Mouse (Mus musculus) liver, embryonic 14.5 days (tissue): ENCODE results near the gene Smyd1. TPM values are rescaled to one million over a fixed set of nuclear protein-coding genes. Genes with fewer than 3 reads are reported as not detected.

Source experiments
- ATAC-seq: fragments of 200-750 bp; cut with Nextera tagmentation; 2 replicates; pipeline ENCODE4 v1.8.0; 2017; ENCODE audit warnings: moderate number of reproducible peaks, mild to moderate bottlenecking, moderate library complexity; ENCODE audit not compliant: insufficient read depth
- DNase-seq, 3 experiments: peaks; one replicate each; pipeline ENCODE4 v3.0.0-alpha.2; 2012 to 2013; ENCODE audit warnings: low read depth in 3 of 3, low spot score in 3 of 3
- H3K27ac ChIP-seq: fragments of 300-500 bp; sonication (generic); 2 replicates; pipeline ENCODE4 v1.5.1; 2014; ENCODE audit warnings: moderate library complexity, mild to moderate bottlenecking, control low read depth, inconsistent platforms
- H3K27me3 ChIP-seq: fragments of 300-500 bp; sonication (generic); 2 replicates; pipeline ENCODE4 v1.6.1; 2014; ENCODE audit warnings: mild to moderate bottlenecking, low read length, moderate library complexity; ENCODE audit not compliant: control insufficient read depth, insufficient read depth
- H3K36me3 ChIP-seq: fragments of 300-500 bp; sonication (generic); replicated peaks from 2 replicates; pipeline ENCODE4 v1.6.1; 2014; ENCODE audit warnings: low read depth; ENCODE audit not compliant: control insufficient read depth, insufficient read depth
- H3K4me1 ChIP-seq, 2 experiments: fragments of 200-500 bp in 1 of 2; fragments of 300-500 bp in 1 of 2; sonication (generic) in 1 of 2; replicated peaks; 2 replicates each; pipeline ENCODE4 v1.6.1; 2012 to 2014; ENCODE audit warnings: antibody characterized with exemption in 1 of 2, inconsistent platforms in 1 of 2, low read length in 1 of 2; ENCODE audit not compliant: control insufficient read depth in 2 of 2, insufficient read depth in 2 of 2
- H3K4me2 ChIP-seq: fragments of 300-500 bp; sonication (generic); 2 replicates; pipeline ENCODE4 v1.6.1; 2014; ENCODE audit warnings: low read depth, mild to moderate bottlenecking, control low read depth, moderate library complexity
- H3K4me3 ChIP-seq, 2 experiments: fragments of 200-500 bp in 1 of 2; fragments of 300-500 bp in 1 of 2; sonication (generic) in 1 of 2; 2 replicates each; pipeline ENCODE4 v1.5.1; 2012 to 2014; ENCODE audit warnings: low read depth in 2 of 2, low read length in 2 of 2, mild to moderate bottlenecking in 2 of 2, control low read depth in 1 of 2, inconsistent platforms in 1 of 2, moderate library complexity in 1 of 2; ENCODE audit not compliant: insufficient read depth in 1 of 2
- H3K9ac ChIP-seq: fragments of 300-500 bp; sonication (generic); replicated peaks from 2 replicates; pipeline ENCODE4 v1.6.1; 2014; ENCODE audit warnings: mild to moderate bottlenecking, control low read depth, moderate library complexity
- H3K9me3 ChIP-seq: fragments of 300-500 bp; sonication (generic); 2 replicates; pipeline ENCODE4 v1.6.1; 2016; ENCODE audit warnings: low read length, mixed read lengths; ENCODE audit not compliant: control insufficient read depth
- CTCF ChIP-seq: IDR thresholded peaks from 2 replicates; pipeline ENCODE4 v1.5.1; 2016; ENCODE audit warnings: antibody characterized with exemption, low read depth, control low read depth
- EP300 ChIP-seq: IDR thresholded peaks from 2 replicates; pipeline ENCODE4 v1.6.1; 2016; ENCODE audit warnings: antibody characterized with exemption, low read depth
- WGBS: fragments of 180-500 bp; shearing (Covaris S2); extraction: QIAGEN DNeasy Blood & Tissue Kit; methylation state at CpG from one replicate; pipeline ENCODE4 v1.1.7; 2014; ENCODE audit not compliant: insufficient replicate concordance; 5-methylcytosine and 5-hydroxymethylcytosine counted together
- polyA plus RNA-seq, 2 experiments: library from polyadenylated mRNA; depleted of rRNA in 1 of 2; stranded (reverse) in 1 of 2; unstranded in 1 of 2; fragments of >200 nt; fragmentation: Nextera tagmentation in 1 of 2; extraction: Ambion mirVana in 1 of 2; gene quantifications; 2 replicates each; pipeline versions ENCODE4 v1.2.1 to v1.2.3; 2012 to 2014

Smyd1 gene
- polyA plus RNA-seq, 2 experiments, result 0.08 to 0.11 TPM

GRCm38 (mm10) chr6:71243258-71243657, 78.8 kb downstream of the Smyd1 start:
- no peaks in the 10 kb centered on the region; a peak in 1 of 4 replicates for H3K4me1 ChIP-seq
- no peaks in the 10 kb centered on the region for H3K9me3 ChIP-seq
- no peak for TF ChIP-seq CTCF
- no peak for TF ChIP-seq EP300
- no peak for DNase-seq
- no peak overlapping the region for H3K4me3 ChIP-seq
- no peak for ATAC-seq
- no peaks in the 10 kb centered on the region for H3K36me3 ChIP-seq
- H3K27me3 ChIP-seq, result no peaks in the 10 kb centered on the region
- H3K4me2 ChIP-seq, result no peak overlapping the region
- 61% methylated on average over 3 of the region's 3 CpGs for WGBS
- no peak overlapping the region for H3K27ac ChIP-seq
- H3K9ac ChIP-seq, result no peak overlapping the region

DNA sequence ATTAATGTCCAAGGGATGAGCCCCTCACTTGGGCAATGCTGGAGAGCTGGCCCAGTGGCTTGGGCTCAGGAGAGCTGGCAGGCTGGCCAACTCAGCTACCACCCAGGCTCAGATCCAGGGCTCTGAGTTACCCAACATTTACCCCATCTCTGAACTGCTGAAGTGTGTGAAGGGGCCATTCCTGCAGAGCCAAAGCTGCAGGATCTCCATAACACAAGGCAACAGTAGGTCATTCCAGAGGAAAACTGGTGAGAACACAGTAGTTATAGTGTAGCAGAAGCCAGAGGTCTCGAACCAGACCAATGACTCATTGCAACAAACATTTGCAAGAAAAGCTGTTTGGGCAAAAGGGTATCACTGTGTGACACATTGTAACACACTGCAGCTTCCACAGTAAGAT, 79.2 kb downstream of the Smyd1 start:
- DNase-seq (no peak), ATAC-seq (no peak)
- Histone ChIP-seq H3K9me3 (no peaks in the 10 kb centered on the region), H3K4me2 (no peak overlapping the region), H3K9ac (no peak overlapping the region), H3K4me1 (no peaks in the 10 kb centered on the region), H3K27me3 (no peaks in the 10 kb centered on the region), H3K4me3 (no peak overlapping the region), H3K36me3 (no peaks in the 10 kb centered on the region), H3K27ac (no peak overlapping the region)
- WGBS, result 53% methylated on average over 1 of the region's 1 CpGs
- no peak for TF ChIP-seq CTCF
- no peak for TF ChIP-seq EP300

- Histone ChIP-seq H3K4me1 (no peaks in the 10 kb centered on the region), H3K4me2 (no peak overlapping the region), H3K27ac (no peak overlapping the region), H3K27me3 (no peaks in the 10 kb centered on the region), H3K9ac (no peak overlapping the region), H3K9me3 (no peaks in the 10 kb centered on the region), H3K36me3 (no peaks in the 10 kb centered on the region), H3K4me3 (no peak overlapping the region)
- ATAC-seq (no peak), DNase-seq (no peak)
- WGBS, result 74% methylated on average over 7 of the region's 7 CpGs
- no peak for TF ChIP-seq CTCF
- no peak for TF ChIP-seq EP300
Measured at GRCm38 (mm10) chr6:71240831-71241230, 81.2 kb downstream of the Smyd1 start.

- Histone ChIP-seq H3K36me3 (no peaks in the 10 kb centered on the region), H3K4me3 (no peak overlapping the region), H3K9ac (no peak overlapping the region), H3K9me3 (no peaks in the 10 kb centered on the region), H3K4me1 (0 out of 4 replicates have a peak, but pooled peaks cover 0 to 5% of the 10 kb centered on the region in 2 experiments), H3K27ac (no peak overlapping the region), H3K27me3 (no peaks in the 10 kb centered on the region), H3K4me2 (no peak overlapping the region)
- WGBS, result 76% methylated on average over 26 of the region's 26 CpGs
- TF ChIP-seq EP300, result no peak
- no peak for TF ChIP-seq CTCF
- DNase-seq, result no peak
- ATAC-seq, result no peak
Measured at GRCm38 (mm10) chr6:71239069-71239750, 82.8 kb downstream of the Smyd1 start.

- H3K36me3 ChIP-seq, result no peaks in the 10 kb centered on the region
- no peak overlapping the region for H3K4me2 ChIP-seq
- no peaks in the 10 kb centered on the region for H3K9me3 ChIP-seq
- H3K27ac ChIP-seq, result no peak overlapping the region; the same call in 1 of the 2 replicates
- no peak overlapping the region for H3K4me3 ChIP-seq
- H3K9ac ChIP-seq, result no peak overlapping the region
- ATAC-seq, result 0 out of 2 replicates have a peak, but pooled peaks have one; percentile 15
- peak in 1 of 3 experiments; percentile 12 for DNase-seq
- TF ChIP-seq EP300 (no peak), CTCF (no peak)
- H3K4me1 ChIP-seq, result 0 out of 4 replicates have a peak, but pooled peaks cover 0 to 5% of the 10 kb centered on the region in 2 experiments
- no peaks in the 10 kb centered on the region for H3K27me3 ChIP-seq
- WGBS, result 49% methylated on average over 6 of the region's 6 CpGs
Measured at GRCm38 (mm10) chr6:71237031-71237431, 85.0 kb downstream of the Smyd1 start.
